Mouse (Mus musculus) embryonic fibroblast, embryonic 13.5 days (primary cell): ENCODE measurements around the gene Mylpf.

ENCODE experiments used
- CTCF ChIP-seq: IDR thresholded peaks from 2 replicates; pipeline ENCODE4 v1.5.1; 2011; ENCODE audit warnings: mild to moderate bottlenecking, control low read depth, low read length, moderate library complexity, borderline replicate concordance; ENCODE audit not compliant: insufficient read depth
- POLR2A ChIP-seq: IDR thresholded peaks from 2 replicates; pipeline ENCODE4 v1.6.1; 2011; ENCODE audit warnings: low read depth, mild to moderate bottlenecking, control low read depth, low read length, moderate library complexity

GRCm38 (mm10) chr7:127187351-127187750 is 21.3 kb upstream of the Mylpf start:
- TF ChIP-seq CTCF (no peak), POLR2A (no peak)
